Mouse (Mus musculus) lung, embryonic 14.5 days (tissue): ENCODE results near the gene Glt28d2. TPM values are rescaled to one million over a fixed set of nuclear protein-coding genes. Genes with fewer than 3 reads are reported as not detected.

Experiments used
- ATAC-seq: fragments of 200-750 bp; cut with Nextera tagmentation; 2 replicates; pipeline ENCODE4 v1.8.0; 2017; ENCODE audit warnings: mild to moderate bottlenecking, moderate TSS enrichment, moderate library complexity; ENCODE audit not compliant: insufficient read depth
- DNase-seq: peaks from one replicate; pipeline ENCODE4 v3.0.0-alpha.2; 2015
- H3K27ac ChIP-seq: fragments of 300-500 bp; sonication (generic); 2 replicates; pipeline ENCODE4 v1.5.1; 2014; ENCODE audit warnings: low read depth, mild to moderate bottlenecking, moderate library complexity
- H3K27me3 ChIP-seq: fragments of 300-500 bp; sonication (generic); 2 replicates; pipeline ENCODE4 v1.6.1; 2014; ENCODE audit warnings: low read length, control low read depth; ENCODE audit not compliant: insufficient read depth
- H3K36me3 ChIP-seq: fragments of 300-500 bp; sonication (generic); 2 replicates; pipeline ENCODE4 v1.6.1; 2014; ENCODE audit warnings: control low read depth; ENCODE audit not compliant: insufficient read depth
- H3K4me1 ChIP-seq: fragments of 300-500 bp; sonication (generic); 2 replicates; pipeline ENCODE4 v1.6.1; 2014; ENCODE audit warnings: antibody characterized with exemption, control low read depth; ENCODE audit not compliant: insufficient read depth
- H3K4me2 ChIP-seq: fragments of 300-500 bp; sonication (generic); 2 replicates; pipeline ENCODE4 v1.6.1; 2014; ENCODE audit warnings: mild to moderate bottlenecking
- H3K4me3 ChIP-seq: fragments of 300-500 bp; sonication (generic); 2 replicates; pipeline ENCODE4 v1.5.1; 2014; ENCODE audit warnings: low read depth, low read length
- H3K9ac ChIP-seq: fragments of 300-500 bp; sonication (generic); 2 replicates; pipeline ENCODE4 v1.6.1; 2014
- H3K9me3 ChIP-seq: fragments of 300-500 bp; sonication (generic); 2 replicates; pipeline ENCODE4 v1.6.1; 2016; ENCODE audit warnings: low read depth, low read length, control low read depth
- CTCF ChIP-seq: IDR thresholded peaks from 2 replicates; pipeline ENCODE4 v1.5.1; 2016; ENCODE audit warnings: antibody characterized with exemption, low read depth
- WGBS: fragments of 180-500 bp; shearing (Covaris S2); extraction: QIAGEN DNeasy Blood & Tissue Kit; methylation state at CpG from one replicate; pipeline ENCODE4 v1.1.7; 2014; 5-methylcytosine and 5-hydroxymethylcytosine counted together
- polyA plus RNA-seq: library from polyadenylated mRNA; unstranded; fragments of >200 nt; fragmentation: Nextera tagmentation; extraction: Ambion mirVana; gene quantifications from 2 replicates; pipeline ENCODE4 v1.2.1, GENCODE M21; 2014

Gene Glt28d2
- polyA plus RNA-seq, 1 experiment from 2014 or later = 1.4 TPM

- H3K4me2 ChIP-seq = no peak overlapping the region
- TF ChIP-seq CTCF = no peak
- no peak overlapping the region for H3K9ac ChIP-seq
- H3K27ac ChIP-seq = no peak overlapping the region
- no peak for ATAC-seq
- H3K27me3 ChIP-seq = no peaks in the 10 kb centered on the region
- H3K9me3 ChIP-seq = no peaks in the 10 kb centered on the region
- WGBS = 48% methylated on average over 4 of the region's 4 CpGs
- H3K36me3 ChIP-seq = no peaks in the 10 kb centered on the region
- H3K4me1 ChIP-seq = no peaks in the 10 kb centered on the region; the same call in 1 of the 2 replicates
- no peak overlapping the region for H3K4me3 ChIP-seq
- no peak for DNase-seq
Measured at GRCm38 (mm10) chr3:85857083-85857482, 30.2 kb downstream of the Glt28d2 start.

- Histone ChIP-seq H3K9ac (no peak overlapping the region), H3K4me1 (no peaks in the 10 kb centered on the region; the same call in 1 of the 2 replicates), H3K36me3 (no peaks in the 10 kb centered on the region), H3K27ac (no peak overlapping the region), H3K9me3 (no peaks in the 10 kb centered on the region), H3K27me3 (no peaks in the 10 kb centered on the region), H3K4me2 (no peak overlapping the region), H3K4me3 (no peak overlapping the region)
- DNase-seq (no peak), ATAC-seq (no peak)
- WGBS = 90% methylated on average over 5 of the region's 5 CpGs
- TF ChIP-seq CTCF = no peak
Measured at GRCm38 (mm10) chr3:85855947-85856346, 31.4 kb downstream of the Glt28d2 start.

- no peak overlapping the region for H3K27ac ChIP-seq
- no peak for TF ChIP-seq CTCF
- no peaks in the 10 kb centered on the region; the same call in 1 of the 2 replicates for H3K4me1 ChIP-seq
- no peak overlapping the region for H3K9ac ChIP-seq
- no peaks in the 10 kb centered on the region for H3K9me3 ChIP-seq
- no peak overlapping the region for H3K4me2 ChIP-seq
- no peaks in the 10 kb centered on the region for H3K36me3 ChIP-seq
- no peaks in the 10 kb centered on the region for H3K27me3 ChIP-seq
- ATAC-seq = no peak
- no peak for DNase-seq
- H3K4me3 ChIP-seq = no peak overlapping the region
- 86% methylated on average over 3 of the region's 3 CpGs for WGBS
Measured at GRCm38 (mm10) chr3:85855043-85855442, 32.3 kb downstream of the Glt28d2 start.

- Histone ChIP-seq H3K9me3 (no peaks in the 10 kb centered on the region), H3K27me3 (no peaks in the 10 kb centered on the region), H3K4me1 (no peaks in the 10 kb centered on the region; the same call in 1 of the 2 replicates), H3K4me2 (no peak overlapping the region), H3K9ac (no peak overlapping the region), H3K27ac (no peak overlapping the region), H3K36me3 (no peaks in the 10 kb centered on the region), H3K4me3 (no peak overlapping the region)
- 92% methylated on average over 6 of the region's 6 CpGs for WGBS
- DNase-seq = no peak
- ATAC-seq = no peak
- no peak for TF ChIP-seq CTCF
Measured at GRCm38 (mm10) chr3:85854143-85854542, 33.2 kb downstream of the Glt28d2 start.

- no peak overlapping the region for H3K9ac ChIP-seq
- H3K4me3 ChIP-seq = no peak overlapping the region
- no peaks in the 10 kb centered on the region; the same call in 1 of the 2 replicates for H3K4me1 ChIP-seq
- DNase-seq (no peak), ATAC-seq (no peak)
- H3K9me3 ChIP-seq = no peaks in the 10 kb centered on the region
- H3K4me2 ChIP-seq = no peak overlapping the region
- no peaks in the 10 kb centered on the region for H3K36me3 ChIP-seq
- TF ChIP-seq CTCF = no peak
- WGBS = 73% methylated on average over 4 of the region's 4 CpGs
- H3K27me3 ChIP-seq = no peaks in the 10 kb centered on the region
- no peak overlapping the region for H3K27ac ChIP-seq
Measured at GRCm38 (mm10) chr3:85853715-85854114, 33.6 kb downstream of the Glt28d2 start.

- Histone ChIP-seq H3K4me3 (no peak overlapping the region), H3K36me3 (no peaks in the 10 kb centered on the region), H3K9ac (no peak overlapping the region), H3K9me3 (no peaks in the 10 kb centered on the region), H3K27ac (no peak overlapping the region), H3K4me2 (no peak overlapping the region), H3K4me1 (no peaks in the 10 kb centered on the region), H3K27me3 (no peaks in the 10 kb centered on the region)
- WGBS = 48% methylated on average over 1 of the region's 1 CpGs
- DNase-seq = no peak
- ATAC-seq = no peak
- TF ChIP-seq CTCF = no peak
Measured at GRCm38 (mm10) chr3:85850079-85850478, 37.2 kb downstream of the Glt28d2 start.

GRCm38 (mm10) chr3:85846316-85846715 is 41.0 kb downstream of the Glt28d2 start:
- Histone ChIP-seq H3K4me3 (no peak overlapping the region), H3K27ac (no peak overlapping the region), H3K4me2 (no peak overlapping the region), H3K4me1 (peaks cover 2% of the 10 kb centered on the region; the same call in 1 of the 2 replicates), H3K36me3 (no peaks in the 10 kb centered on the region), H3K9ac (no peak overlapping the region), H3K27me3 (no peaks in the 10 kb centered on the region), H3K9me3 (no peaks in the 10 kb centered on the region)
- DNase-seq (no peak), ATAC-seq (no peak)
- no peak for TF ChIP-seq CTCF
- WGBS = 67% methylated on average over 1 of the region's 1 CpGs

- DNase-seq = no peak
- Histone ChIP-seq H3K4me3 (no peak overlapping the region), H3K9ac (no peak overlapping the region), H3K4me1 (peaks cover 2% of the 10 kb centered on the region; the same call in 1 of the 2 replicates), H3K4me2 (no peak overlapping the region), H3K9me3 (no peaks in the 10 kb centered on the region), H3K27me3 (no peaks in the 10 kb centered on the region), H3K27ac (no peak overlapping the region), H3K36me3 (no peaks in the 10 kb centered on the region)
- 63% methylated on average over 6 of the region's 6 CpGs for WGBS
- TF ChIP-seq CTCF = no peak
- ATAC-seq = no peak
Measured at GRCm38 (mm10) chr3:85845341-85845740, 42.0 kb downstream of the Glt28d2 start.
